ENCODE assay signal across 9 mouse cellular contexts in the genomic region with DNA sequence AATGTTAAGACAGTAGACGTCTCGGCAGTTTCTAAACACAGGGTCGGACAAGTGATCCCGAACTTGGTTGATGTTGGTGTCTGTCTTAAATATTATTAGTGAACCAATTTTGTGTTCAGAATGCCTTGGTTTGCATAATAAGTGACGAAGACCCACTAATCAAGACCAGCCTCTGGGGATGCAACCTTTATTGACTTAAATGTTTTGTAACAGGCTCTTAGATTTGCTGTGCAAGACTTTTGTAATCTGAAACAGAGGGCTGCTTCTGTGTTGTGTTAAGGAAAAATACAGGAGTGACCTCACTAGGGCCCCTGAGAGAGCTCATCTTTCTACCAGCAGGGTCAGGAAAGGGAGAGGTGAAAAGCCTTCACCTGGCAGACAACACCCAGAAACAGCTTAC.
DNase-seq lines count a peak whose midpoint lies in the region; ATAC-seq lines count a peak whose summit lies in the region.
"Had no signal": no experiment of that assay in that cellular context is flagged by ENCODE, and none has a peak within 500 bp of the region (broad histone marks: within the 10 kb centered on the region; RNA-seq: fewer than 3 reads in every experiment).

No protein-coding gene starts in this region.

- no peak for ATAC-seq in liver, embryonic 15.5 days (ENCODE audit: insufficient read depth)

- peak overlapping the region; percentile 43 for H3K4me2 ChIP-seq in liver, embryonic 15.5 days

- DNase-seq in heart, embryonic 10.5 days (ENCODE audit: low spot score) = no peak
- DNase-seq in heart, postnatal 10 days = no peak
- peak; percentile 4 for DNase-seq in ovary, postnatal 14 days (ENCODE audit: low spot score)
- DNase-seq in ovary, adult 18-20 months (ENCODE audit: low spot score) = no peak
- no peak for DNase-seq in spleen, postnatal 14 days (ENCODE audit: low spot score in 2 of 2)
- DNase-seq in testis, postnatal 10 days (ENCODE audit: low spot score) = no peak
- DNase-seq in B cell, adult 2 months = no peak

- intact Hi-C loops in heart, postnatal 10 days (cut with DNase I) = loop anchor here (5.0 kb wide), 3 partner anchors 234 to 394 kb away; no protein-coding TSS in a partner anchor

- no peaks in the 10 kb centered on the region for H3K27me3 ChIP-seq in heart, embryonic 10.5 days (ENCODE audit: insufficient read depth, poor library complexity, severe bottlenecking)
- H3K27me3 ChIP-seq in liver, embryonic 15.5 days = no peaks in the 10 kb centered on the region

- no peak overlapping the region for H3K9ac ChIP-seq in liver, embryonic 15.5 days

- H3K9me3 ChIP-seq in heart, embryonic 10.5 days = no peaks in the 10 kb centered on the region
- H3K9me3 ChIP-seq in liver, embryonic 15.5 days (replicated peaks) = no peaks in the 10 kb centered on the region

- 78% methylated on average over 5 of the region's 5 CpGs for WGBS in heart, embryonic 10.5 days
- 64% methylated on average over 5 of the region's 5 CpGs for WGBS in liver, embryonic 15.5 days (ENCODE audit: insufficient replicate concordance)

- H3K4me3 ChIP-seq in heart, embryonic 10.5 days = peak overlapping the region; percentile 45
- no peak overlapping the region for H3K4me3 ChIP-seq in liver, embryonic 15.5 days (replicated peaks)

- no peaks in the 10 kb centered on the region for H3K36me3 ChIP-seq in heart, embryonic 10.5 days
- H3K36me3 ChIP-seq in liver, embryonic 15.5 days (replicated peaks) = no peaks in the 10 kb centered on the region

- H3K4me1 ChIP-seq in heart, embryonic 10.5 days = peaks cover 21% of the 10 kb centered on the region
- H3K4me1 ChIP-seq in liver, embryonic 15.5 days (replicated peaks) = peaks cover 6% of the 10 kb centered on the region; the same call in 1 of the 2 replicates

- peak overlapping the region; percentile 76 for H3K27ac ChIP-seq in heart, embryonic 10.5 days
- H3K27ac ChIP-seq in liver, embryonic 15.5 days (replicated peaks) = no peak overlapping the region
- H3K27ac ChIP-seq: macrophage had no signal
